Mouse (Mus musculus) cerebral cortex, adult 2 months (tissue): Measurements from ENCODE around the gene Ube2n.

Source experiments
- WGBS: fragments of 180-500 bp; shearing (Covaris S2); methylation state at CpG from one replicate; pipeline ENCODE4 v1.1.7; 2018; 5-methylcytosine and 5-hydroxymethylcytosine counted together

Ube2n gene

DNA sequence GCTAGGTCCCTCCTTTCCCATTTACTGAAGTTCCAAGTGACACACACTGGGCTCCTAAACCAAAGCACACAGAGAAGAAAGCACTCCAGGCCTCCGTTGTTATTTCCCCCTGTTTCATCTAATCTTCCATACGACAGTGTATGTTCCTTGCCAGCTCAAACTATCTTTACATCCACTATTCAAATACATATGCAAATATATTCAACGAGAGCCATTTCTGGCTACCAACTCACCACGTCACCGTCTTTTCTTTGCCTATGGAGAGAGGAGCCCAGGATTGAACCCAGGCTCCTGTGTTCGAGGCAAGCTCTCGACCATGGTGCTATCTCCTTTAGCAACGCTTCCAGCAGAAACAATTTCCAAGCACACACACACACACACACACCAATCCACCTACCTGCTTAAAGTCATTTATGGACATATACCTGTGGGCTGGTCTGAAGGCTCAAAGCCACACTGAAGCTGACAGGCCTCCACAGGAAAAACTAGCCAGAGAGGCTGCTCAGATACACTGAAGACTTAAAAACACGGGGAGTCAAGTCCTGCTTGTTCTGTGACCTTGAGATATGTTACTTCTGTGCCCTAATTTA is 45.5 kb downstream of the Ube2n start:
- WGBS = 45% methylated on average over 9 of the region's 9 CpGs

DNA sequence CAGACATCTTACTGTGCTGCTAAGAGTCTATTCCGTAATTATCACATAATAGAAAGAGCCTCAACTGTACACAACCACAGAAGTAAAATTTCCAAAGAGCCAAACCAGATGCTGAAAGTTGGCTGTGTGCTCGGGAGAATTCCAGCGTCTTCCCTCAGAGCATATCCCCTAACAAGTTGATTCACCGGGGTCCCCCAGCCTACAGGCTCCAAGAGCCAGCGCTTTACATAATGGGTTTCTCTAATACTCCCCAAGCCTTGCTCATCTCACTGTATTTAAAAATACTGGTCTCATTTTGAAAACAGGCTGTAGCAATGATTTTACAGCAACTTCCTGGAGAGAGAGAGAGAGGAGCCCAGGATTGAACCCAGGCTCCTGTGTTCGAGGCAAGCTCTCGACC is 46.7 kb downstream of the Ube2n start:
- 26% methylated on average over 7 of the region's 7 CpGs for WGBS

DNA sequence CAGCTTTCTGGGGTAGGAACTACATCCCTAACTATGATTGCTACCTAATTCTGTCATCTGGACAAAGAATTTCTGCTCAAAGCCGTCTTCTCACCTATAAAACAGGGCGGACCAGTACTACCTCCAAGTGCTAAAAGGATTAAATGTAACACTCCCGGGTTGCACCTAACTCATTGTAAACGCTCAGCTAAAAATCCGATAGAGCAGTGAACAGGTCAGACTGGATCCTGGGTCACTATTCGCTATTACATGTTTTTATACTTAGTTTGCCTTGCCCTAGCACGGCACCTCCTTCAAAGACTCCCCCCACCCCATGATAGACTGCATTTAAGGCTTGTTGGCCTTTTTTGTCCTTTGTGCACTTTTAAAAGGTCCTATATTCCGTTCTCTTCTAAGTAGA is 47.5 kb downstream of the Ube2n start:
- WGBS = 6% methylated on average over 8 of the region's 8 CpGs

DNA sequence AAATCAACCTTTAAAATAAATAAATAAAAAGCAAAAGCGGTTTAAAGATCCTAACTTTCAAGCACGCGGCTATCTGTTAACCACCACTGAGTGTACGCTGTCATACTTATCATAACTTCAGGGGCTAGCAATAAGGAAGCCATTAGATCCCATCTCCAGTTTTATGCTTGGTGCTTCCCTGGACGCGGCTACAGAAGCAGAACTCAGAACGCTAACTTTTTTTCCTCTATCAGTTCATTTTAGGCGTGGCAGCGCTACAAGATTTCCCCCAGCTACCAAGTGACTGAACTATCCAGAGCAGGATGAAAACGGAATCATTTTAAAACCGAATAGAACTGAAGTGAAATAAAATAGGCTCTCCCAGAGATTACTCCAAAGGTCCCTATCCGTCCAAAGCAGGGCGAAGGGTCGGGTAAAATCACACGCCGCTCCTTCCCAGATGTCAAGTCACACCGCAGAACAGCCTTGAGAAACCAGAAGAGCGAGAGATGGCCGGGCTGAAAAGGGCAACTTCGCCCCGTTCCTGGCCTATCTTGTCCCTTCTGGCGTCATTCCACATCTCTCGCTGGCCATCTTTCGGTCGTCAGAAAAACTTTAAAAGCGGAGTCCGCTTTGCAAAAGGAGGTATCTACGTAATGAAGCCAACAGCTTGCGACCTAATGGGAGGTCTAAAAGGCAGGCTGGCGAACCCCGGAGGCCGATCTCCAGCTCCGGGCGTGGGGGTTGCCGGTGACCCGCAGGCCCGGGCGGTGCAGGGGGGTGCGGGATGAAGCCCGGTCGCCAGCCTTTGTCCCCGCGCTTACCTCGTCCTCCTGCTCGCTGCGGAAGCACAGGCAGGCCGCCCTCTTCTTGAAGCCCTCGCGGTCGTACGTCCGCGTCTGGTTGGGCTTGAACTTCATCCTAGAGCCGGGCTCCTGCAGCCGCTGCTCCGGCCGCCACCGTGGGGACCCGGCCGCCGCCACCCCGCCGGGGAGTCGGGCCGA is 48.2 kb downstream of the Ube2n start:
- under 1% methylated on average over 65 of the region's 65 CpGs for WGBS

DNA sequence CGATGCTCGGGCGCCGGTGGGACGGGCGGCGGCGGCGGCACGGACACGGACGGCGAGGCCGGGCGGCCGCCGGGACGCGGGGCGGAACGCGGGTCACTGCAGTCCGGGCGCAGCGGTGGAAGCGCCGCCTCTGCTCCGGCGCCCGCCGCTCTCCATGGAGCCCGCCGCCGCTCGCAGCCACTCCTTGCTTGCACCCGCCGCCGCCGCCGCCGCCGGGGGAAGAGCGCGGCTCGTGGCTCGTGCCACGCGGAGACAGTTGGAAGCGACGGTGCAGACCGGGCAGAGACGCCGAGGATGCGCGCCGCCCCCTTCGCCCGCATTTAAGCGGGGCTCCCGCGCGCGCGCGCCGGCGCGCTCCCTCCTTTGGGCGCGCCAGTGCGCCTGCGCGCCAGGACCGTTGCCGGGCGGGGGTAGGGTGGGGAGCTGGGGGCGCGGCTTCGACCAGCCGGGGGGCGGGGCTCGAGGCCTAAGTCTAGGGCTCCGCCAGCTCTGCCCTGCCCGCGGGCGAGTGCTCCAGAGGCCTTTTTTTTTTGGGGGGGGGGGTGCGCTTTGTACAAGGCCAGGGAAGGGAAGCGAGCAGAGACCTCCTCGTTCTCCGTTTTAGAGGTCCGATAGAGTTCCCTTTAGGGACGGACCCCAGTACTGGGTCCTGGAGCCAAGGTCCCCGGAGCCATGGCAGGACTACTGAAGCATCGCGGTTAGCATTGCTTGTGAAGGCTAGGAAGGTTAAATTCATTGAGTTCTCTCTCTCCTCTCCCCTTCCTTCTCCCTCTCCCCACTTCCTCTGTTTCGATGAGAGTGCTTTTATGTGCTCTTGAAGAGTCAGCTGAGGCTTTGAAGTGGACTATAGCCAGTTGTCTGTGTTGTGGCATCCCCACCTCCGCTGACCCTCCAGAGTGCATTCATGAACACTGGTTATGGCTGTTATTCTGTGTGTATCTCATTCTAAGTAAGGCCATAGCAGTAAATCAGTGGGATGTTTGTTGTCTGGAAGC is 49.2 kb downstream of the Ube2n start, which contains the start of gene Nudt4:
Gene Nudt4, minus strand, starts transcription at position 296 of the 995 bp plus-strand sequence.
- 1% methylated on average over 97 of the region's 97 CpGs for WGBS

DNA sequence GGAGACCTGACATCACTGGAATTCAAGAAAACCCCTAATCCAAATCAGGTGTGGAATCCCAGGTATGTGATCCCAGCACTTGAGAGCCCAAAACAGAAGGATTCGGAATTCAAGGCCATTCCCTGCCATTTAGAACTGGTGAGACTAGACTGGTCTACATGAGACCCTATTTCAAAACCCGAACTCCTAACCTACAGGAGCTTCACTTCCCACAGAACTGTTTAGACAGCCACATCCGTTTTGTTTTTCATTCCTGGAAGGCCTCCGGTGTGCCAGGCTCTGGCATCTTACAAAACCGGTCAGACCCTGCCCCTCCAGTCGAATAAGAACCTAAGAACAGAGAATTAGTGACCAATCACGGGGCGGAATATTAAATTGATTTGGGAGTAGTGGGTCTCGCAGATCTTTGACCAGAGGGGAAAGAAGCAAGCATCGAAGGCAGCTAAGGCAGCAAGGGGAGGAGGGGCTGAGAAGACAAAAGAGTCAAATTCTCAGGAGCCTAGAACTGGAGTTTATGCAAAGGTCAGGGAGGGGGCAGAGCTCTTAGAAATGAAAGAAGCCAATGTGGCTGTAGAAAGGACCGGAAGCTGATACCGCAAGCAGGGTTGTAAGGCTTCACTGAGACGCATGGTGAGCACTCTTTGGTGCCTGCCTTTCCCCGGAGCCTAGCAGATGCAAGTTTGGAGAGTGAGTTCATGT is 50.4 kb downstream of the Ube2n start:
- 62% methylated on average over 14 of the region's 14 CpGs for WGBS

DNA sequence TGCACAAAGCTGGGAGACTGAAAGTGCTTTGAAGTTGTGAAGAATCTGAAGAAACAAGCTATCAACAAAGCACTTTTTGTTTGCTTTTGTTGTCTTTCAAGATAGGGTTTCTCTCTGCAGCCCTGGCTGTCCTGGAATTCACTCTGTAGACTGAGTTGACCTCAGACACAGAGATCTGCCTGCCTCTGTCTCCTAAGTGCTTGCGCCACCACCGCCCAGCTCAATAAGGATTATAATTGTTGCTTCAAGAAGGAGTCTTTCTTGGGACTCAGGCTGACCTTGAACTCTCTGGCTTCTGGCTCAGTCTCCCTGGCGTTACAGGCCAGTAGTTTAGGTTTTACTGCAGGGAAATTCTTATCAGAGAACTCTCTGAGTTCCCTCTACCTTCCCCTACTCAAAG is 51.8 kb downstream of the Ube2n start:
- 96% methylated on average over 3 of the region's 3 CpGs for WGBS

DNA sequence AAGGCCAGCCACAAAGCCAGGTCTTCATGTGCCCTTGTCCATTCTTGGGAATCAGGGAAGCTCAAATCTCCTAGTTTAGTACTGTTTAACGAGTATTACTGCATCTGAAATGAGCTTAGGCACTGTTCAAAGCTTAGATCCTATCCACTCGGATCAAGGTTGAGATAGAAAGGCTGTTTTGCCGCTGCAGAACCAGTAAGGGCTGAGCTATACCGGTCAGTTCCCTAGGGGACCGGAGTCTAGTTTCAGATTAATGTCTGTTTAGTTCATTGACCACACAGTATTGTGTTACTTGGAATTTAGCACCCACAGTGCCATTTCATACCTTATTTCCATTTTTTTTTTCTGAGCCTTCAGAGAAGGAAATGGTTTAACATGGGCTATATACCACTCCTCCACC is 52.6 kb downstream of the Ube2n start:
- WGBS = 87% methylated on average over 5 of the region's 5 CpGs

DNA sequence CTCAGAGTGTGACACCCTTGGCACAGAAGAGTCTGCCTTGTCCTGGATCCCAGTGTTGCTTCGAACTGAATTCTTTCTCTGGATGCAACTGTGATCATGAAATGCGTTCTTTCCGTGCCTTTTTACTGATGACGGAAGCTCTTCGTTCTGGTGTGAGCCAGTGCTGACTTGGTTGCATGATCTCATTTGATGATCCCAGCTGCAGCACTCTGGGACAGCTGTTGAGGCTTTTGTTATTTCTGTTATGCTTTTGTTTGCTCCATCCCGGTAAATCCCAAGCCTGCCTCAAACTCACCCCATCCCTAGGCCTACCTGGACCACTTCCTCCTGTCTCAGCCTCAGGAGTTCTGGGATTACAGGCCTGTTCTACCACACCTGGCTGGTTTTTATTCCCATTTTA is 53.1 kb downstream of the Ube2n start:
- 69% methylated on average over 6 of the region's 6 CpGs for WGBS

DNA sequence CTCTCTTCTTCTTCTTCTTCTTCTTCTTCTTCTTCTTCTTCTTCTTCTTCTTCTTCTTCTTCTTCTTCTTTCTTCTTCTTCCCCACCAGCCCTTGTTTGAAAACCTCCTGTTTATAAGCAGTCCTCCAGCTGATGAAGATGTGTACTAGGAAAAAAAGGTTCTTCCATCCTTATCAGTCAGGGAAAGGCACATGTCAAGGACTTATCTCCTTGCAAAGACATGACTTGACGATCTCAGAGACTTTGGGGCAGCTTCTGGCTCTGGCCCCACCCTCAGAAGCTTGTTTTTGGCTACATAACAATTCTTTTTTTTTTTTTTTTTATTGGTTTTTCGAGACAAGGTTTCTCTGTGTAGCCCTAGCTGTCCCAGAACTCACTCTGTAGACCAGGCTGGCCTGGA is 54.5 kb downstream of the Ube2n start:
- WGBS = 79% methylated on average over 2 of the region's 2 CpGs

DNA sequence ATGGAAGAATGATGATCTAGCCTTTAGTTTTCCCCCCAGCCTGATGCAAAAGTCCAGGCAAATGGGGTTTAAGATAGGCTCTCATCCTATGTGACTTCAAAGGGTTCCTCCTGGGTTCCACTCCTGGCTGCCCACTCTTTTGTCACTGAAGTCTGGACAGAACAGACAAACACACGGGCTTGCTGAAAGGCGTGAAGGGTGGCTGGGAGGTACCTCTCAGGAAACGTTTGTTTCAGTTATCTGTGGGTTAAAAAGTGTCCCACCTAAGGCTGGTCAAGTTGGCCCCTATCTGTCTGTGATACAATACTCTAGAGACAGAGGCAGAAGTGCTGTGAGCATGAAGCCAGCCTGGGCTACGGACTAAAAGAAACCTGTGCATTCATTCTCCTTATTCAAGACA is 60.0 kb downstream of the Ube2n start:
- 79% methylated on average over 4 of the region's 4 CpGs for WGBS

DNA sequence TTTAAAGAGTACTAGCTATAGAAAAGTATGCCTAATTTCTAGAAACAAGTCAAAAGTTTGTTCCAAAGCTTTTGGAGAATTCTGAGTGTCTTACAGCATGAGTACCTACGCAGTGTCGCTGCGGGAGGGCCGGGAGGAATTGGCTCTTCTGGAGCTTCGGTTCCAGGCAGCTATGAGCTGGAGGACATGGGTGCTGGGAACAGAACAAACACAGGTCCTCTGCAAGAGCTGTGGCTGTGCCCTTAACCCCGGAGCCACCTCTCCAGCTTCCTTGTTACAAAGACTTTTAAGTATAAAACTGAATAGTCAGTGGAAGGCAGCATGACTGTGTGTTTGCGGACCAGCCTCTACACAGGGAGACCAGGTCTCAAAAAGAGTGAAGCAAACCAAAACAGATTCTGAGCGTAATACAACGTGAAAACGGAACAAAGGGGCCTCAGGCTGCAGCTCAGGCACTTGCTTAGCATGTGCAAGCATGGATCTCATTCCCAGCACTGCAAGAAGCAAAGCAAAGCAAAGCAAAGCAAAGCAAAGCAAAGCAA is 61.0 kb downstream of the Ube2n start:
- WGBS = 85% methylated on average over 10 of the region's 10 CpGs

DNA sequence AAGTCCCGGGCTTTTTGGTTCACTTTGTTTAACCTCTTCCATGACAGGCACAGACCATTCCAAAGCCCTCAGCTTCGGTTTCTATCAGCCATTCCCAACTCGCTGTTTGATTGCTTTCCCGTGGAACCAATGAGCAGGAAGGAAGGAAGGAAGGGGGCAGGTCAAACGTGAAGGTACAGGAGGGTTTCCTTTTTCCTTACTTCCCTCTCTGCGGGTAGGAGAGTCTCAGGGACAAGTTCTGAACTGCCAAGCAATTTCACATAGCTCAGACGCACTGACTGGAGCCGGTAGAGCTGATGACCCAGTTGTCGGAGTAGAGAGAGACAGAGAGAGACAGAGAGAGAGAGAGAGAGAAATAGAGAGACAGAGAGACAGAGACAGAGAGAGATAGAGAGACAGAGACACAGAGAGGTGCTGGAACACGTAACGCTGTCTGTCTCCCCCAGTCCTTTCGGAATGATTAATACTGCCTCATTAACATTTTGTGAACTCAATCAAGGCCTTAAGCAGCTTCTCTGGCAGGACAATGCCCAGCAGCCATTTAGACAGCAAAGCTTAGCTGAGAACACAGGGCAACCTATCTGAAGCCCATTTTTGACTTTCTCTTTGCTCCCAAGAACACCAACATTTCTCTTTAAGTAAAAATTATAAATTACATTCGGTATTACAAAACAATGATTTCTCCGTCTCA is 62.1 kb downstream of the Ube2n start:
- 71% methylated on average over 14 of the region's 14 CpGs for WGBS

DNA sequence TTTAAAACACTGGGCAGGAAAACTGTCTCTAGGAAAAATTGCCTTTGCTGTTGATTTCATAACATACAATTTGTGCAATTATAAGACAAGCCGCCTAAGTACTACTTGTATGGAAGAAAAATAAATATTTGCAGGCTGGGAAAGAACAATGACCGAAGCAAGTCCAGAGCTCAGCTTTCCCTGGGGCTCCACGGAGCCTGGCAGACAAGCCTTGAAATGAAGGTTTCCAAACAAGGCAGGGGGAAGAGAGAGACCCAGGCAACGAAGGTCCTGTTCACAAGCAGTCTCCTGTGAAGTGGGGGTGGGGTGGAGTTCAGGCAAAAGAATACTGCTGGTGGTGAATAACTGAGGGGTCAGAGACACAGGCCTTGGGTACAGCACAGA is 62.6 kb downstream of the Ube2n start:
- 58% methylated on average over 4 of the region's 4 CpGs for WGBS

DNA sequence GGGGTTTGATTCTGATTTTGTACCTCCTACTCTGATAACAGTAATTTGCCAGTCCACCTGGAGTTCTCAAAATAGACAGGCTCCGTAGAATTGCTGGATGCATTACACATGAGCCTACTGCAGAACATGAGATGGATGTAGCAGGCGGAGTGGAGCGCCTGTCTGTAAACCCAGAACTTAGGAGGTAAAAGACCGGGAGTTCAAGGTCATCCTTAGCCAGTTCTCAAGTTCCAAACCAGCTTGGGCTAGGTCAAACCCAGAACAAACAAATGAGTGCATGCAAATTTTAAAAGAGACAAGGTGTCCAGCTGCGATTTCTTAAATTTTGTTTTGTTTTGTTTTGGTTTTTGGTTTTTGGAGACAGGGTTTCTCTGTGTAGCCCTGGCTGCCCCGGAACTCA is 70.6 kb downstream of the Ube2n start:
- 82% methylated on average over 6 of the region's 6 CpGs for whole genome bisulfite sequencing

DNA sequence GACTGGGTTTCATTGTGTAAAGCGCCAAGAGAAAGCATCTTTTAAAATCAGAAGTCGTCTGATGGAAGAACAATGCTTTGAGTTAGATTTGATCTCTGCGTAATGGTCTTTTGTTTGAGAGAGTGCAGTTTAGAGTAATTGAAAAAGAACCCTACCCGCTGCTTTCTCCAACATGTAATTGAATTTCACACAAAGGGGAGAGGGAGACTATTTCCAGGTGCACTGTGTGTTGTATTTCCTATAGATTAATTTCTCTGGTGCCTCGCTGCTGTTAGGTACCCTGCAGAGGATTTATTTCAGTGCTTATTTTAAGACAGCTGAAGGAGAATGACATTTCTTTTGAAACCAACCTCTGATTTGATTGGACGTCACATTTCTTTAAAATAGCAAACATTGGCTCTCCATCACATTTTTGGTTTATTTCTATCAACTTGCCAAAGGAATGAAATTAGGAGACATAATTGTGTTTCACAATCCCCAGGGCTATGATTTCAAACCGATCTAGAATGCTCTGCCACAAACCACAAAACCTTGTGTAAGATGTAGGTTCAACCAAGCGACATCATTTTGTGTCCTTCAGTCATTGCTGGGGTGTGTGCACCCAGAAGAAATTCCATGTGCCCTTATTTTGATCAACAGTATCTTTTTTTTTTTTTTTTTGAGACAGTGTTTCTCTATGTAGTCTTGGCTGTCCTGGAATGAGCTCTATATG is 72.7 kb downstream of the Ube2n start:
- 66% methylated on average over 8 of the region's 8 CpGs for WGBS

DNA sequence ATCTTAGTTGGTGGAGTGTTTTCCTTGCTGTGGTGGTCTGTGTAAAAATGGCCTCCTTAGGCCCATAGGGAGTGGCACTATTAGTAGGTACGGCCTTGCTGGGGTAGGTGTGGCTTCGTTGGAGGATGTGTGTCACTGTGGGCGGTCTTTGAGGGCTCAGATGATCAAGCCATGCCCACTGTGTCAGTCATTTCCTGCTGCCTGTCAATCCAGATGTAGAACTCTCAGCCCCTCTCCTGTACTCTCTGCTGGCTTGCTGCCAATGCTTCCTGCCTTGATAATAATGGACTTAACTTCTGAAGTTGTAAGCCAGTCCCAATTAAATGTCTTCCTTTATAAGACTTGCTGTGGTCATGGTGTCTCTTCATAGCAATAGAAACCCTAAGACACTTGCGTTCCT is 74.3 kb downstream of the Ube2n start:
- 95% methylated on average over 4 of the region's 4 CpGs for WGBS

DNA sequence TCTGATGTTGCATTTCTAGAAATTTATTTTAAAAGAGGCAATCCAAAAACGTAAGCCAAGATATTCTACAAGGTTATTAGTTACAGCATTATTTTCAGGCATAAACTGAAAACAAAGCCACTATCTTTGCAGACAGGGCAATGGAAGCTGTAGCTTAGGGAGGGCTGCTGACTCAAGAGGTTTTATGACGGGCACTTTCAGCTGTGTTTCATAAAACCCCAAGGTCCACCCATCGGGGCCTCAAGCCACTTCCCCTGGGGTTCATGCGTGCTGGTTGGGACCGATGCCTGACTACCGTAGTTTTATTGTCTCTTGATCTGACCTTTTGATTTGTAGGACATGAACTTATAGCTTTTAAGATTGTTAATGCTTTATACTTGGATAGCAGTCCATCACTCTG is 75.3 kb downstream of the Ube2n start:
- 92% methylated on average over 6 of the region's 6 CpGs for WGBS

DNA sequence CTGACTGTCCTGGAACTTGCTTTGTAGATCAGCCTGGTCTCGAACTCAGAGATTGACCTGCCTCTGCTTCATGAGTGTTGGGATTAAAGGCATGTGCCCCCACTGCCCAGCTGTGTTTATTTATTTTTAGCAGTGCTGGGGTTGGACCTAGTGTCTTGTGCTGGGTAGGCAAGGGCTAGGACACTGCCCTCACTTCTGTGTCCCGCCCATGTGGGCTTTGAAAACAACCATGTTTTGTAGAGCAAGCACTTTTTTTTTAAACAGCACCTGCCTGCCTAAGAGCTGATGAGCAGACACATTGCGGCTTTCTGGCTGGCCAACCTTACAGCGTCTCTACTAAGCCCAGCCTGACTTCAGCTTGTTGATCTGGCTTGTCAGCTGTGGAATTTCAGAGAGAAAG is 76.3 kb downstream of the Ube2n start:
- 89% methylated on average over 4 of the region's 4 CpGs for WGBS

DNA sequence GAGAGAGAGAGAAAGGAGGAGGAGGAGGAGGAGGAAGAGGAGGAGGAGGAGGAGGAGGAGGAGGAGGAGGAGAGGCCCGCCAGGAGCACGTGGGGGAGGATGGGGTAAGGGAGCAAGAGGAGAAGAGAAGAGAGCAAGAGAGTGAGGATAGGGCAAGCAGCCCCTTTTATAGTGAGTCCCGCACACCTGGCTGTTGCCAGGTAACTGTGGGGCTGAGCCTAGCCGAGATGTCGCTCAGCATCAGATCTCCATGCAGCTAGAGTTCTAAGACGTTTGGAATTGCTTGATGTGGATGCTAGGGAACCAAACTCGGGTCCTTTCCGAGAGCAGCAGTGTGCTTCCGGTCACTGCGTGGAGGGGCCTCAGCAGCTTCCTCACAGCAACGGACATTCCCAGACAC is 79.5 kb downstream of the Ube2n start:
- 43% methylated on average over 11 of the region's 11 CpGs for WGBS
